Mouse (Mus musculus) small intestine, adult 10 weeks (tissue): ENCODE measurements around the gene F2r. TPM values are rescaled to one million over a fixed set of nuclear protein-coding genes. Genes with fewer than 3 reads are reported as not detected.

Source experiments
- polyA plus RNA-seq: library from polyadenylated mRNA; stranded (reverse); fragments of 350-450 nt; fragmentation: Illumina TruSeq; extraction: RNeasy Lipid Tissue Mini Kit (QIAGEN cat#74804); gene quantifications from one replicate; pipeline ENCODE4 v1.2.3, GENCODE M21; 2014; ENCODE audit warnings: low replicate concordance

The F2r gene
- 42.1 TPM for polyA plus RNA-seq

DNA sequence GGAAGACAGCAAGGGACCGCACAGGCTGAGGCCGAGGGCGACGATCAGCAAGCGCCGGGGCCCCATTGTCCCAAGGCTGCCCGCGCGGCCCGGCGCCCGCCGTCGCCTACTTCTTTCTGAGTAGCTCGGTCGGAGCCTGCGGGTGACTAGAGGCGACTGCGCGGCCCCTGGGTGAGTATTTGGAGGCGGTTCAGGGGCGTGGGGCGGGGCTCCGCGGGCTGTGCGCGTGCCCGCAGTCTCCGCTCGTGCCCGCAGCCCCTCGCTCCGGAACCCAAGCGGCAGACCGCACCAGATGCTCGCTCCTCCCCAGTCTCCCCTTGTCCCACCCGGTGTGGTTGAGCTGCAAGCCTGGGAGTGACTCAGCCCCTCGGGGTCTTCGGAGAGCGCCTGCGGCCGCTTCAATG lies at the start of gene F2r:
TSS of gene F2r (minus strand) at position 179 of the 404 bp plus-strand sequence.

Other genes starting within 250 kb of the F2r start
- 25.1 TPM for gene Aggf1, start 243.1 kb downstream of the F2r start, polyA plus RNA-seq
- gene Crhbp, start 173.6 kb downstream of the F2r start, polyA plus RNA-seq, result not detected
- gene S100z, start 139.8 kb downstream of the F2r start, polyA plus RNA-seq, result not detected
- gene F2rl1, start 93.3 kb downstream of the F2r start, polyA plus RNA-seq, result 19.2 TPM
- 0.45 TPM for gene F2rl2, start 78.4 kb upstream of the F2r start, polyA plus RNA-seq